Mouse (Mus musculus): Measurements from ENCODE around the gene Nudt15.
A peak's percentile ranks its signal among the peaks of the same experiment; 100 is the strongest.

Gene Nudt15

GRCm38 (mm10) chr14:73508630-73509395, 39.2 kb downstream of the Nudt15 start:
- DNase-seq (ENCODE audit: inconsistent ontology term) = no peak

DNA sequence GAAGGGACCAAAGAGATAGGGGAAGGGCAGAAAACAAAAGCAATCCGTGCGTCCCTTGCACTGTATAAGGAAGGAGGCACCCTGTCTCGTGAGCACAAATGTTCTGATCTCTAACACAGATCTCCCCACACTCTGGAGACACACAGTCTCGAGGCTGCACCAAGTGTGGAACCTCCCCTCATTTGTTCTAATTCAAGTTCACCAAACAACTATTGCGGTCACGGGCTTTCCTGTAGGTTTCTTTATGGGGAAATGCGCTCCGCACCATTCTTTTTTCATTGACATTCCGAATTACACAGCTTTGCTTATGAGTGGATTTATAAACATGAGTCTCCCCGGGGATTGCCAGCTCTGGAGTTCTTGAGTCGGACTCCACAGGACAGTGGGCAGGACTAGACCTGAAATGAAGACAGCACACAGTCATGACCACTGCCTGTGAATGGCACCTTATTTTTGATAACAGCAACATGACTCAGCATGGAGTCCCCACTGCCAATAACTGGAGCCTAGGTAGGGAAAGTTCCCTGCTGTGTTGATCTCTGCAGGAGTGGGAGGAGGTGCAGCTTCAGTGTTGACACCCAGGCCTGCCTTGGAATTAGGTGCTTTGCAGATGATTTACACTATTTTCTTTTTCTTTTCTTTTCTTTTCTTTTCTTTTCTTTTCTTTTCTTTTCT, 40.2 kb downstream of the Nudt15 start:
- DNase-seq (ENCODE audit: inconsistent ontology term) = no peak

DNA sequence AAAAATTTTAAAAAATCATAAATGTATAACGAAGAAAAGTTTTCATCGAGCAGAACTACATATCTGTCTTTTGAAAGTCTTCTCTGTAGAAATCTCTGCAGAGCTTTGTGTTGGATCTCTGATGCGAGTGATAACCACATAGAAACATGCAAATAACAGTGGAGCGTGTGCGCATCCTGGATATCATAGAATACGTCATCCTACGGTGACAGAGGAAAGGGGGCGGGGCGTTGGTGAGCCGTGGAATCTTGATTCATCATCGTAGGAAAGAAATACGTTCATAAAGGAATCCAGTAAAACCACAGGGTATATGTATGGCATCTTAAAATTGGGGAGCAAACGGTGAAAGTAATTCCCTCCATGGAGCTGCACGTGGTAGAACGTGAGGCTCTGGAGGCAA, 40.8 kb downstream of the Nudt15 start:
- no peak for DNase-seq (ENCODE audit: inconsistent ontology term)

DNA sequence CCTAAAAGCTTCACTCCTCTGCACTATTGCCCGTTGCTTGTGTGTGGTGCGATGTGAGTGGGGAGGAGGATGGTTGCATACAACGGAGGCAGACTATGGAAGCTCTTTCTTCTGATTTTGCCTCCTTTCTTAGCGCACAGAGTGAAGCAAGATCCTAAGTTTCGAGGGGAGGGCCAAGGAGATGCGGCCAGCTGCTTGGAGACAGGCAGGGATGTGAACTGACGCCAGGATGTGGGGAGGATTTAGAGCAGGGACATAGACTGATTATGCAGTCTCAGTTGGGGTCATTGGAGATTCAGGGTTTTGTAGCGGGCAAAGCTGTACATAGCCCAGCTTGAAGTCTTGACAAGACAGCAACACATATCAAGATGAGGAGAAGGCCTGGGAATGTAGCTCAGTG, 41.8 kb downstream of the Nudt15 start:
- DNase-seq (ENCODE audit: inconsistent ontology term) = no peak

- DNase-seq (ENCODE audit: inconsistent ontology term) = no peak
Observed at GRCm38 (mm10) chr14:73503237-73503933, 44.7 kb downstream of the Nudt15 start.

DNA sequence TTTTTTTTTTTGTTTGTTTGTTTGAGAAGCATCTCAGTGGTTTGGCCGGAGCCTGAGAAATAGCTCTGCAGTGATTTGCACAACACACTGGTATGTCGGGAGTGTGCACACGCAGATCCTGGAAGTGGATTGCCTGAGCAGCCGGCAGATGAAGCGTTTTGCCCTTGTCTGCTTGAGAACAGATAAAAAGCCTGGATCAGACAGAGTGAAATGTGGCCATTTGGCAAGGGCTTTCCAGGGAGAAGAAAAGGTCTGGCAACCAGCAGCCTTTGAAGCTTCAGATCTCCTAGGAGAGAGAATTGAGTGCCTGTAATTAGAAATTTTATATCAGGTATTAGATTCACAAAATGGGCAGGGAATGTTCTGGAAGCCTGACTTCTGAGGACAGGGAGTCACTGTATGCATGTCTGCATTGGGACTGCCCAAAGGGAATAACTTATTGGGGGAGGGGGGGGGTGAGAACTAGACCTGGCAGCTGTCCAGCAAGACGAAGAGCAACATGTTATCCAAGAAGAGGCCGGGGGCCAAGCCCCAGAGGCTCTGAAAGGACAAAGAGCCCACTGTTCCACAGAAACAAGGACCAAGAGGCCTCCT, 45.4 kb downstream of the Nudt15 start:
- DNase-seq (ENCODE audit: inconsistent ontology term) = peak; percentile 82

DNA sequence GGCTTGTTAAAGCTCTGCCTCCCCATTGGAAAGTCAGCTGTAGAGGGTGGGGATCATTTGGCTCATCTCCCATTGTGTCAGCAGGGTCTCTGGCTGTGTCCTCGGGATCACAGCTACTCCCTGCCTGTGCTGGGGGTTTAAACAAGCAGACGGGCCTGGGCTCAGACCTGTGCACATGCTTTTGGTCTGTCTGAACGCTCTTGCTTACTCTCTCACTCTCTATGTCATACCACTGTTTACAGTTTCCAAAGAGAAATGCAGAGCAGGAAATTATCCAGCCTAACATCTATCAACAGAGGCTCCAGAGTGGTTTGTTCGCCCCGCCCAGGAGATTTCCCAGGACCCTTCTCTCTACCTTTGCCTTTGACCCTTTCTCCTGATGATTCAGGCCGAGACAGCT, 46.3 kb downstream of the Nudt15 start:
- DNase-seq (ENCODE audit: inconsistent ontology term) = no peak

- no peak for DNase-seq (ENCODE audit: inconsistent ontology term)
Observed at GRCm38 (mm10) chr14:73501283-73501682, 46.8 kb downstream of the Nudt15 start.

GRCm38 (mm10) chr14:73495753-73496152, 52.3 kb downstream of the Nudt15 start:
- DNase-seq (ENCODE audit: inconsistent ontology term) = no peak

GRCm38 (mm10) chr14:73494122-73494521, 53.9 kb downstream of the Nudt15 start:
- no peak for DNase-seq (ENCODE audit: inconsistent ontology term)

GRCm38 (mm10) chr14:73493356-73493755, 54.7 kb downstream of the Nudt15 start:
- no peak for DNase-seq (ENCODE audit: inconsistent ontology term)

- DNase-seq (ENCODE audit: inconsistent ontology term) = no peak
Observed at GRCm38 (mm10) chr14:73486641-73487040, 61.4 kb downstream of the Nudt15 start.

GRCm38 (mm10) chr14:73484366-73485110, 63.5 kb downstream of the Nudt15 start:
- DNase-seq (ENCODE audit: inconsistent ontology term) = no peak

GRCm38 (mm10) chr14:73483516-73484229, 64.4 kb downstream of the Nudt15 start:
- DNase-seq (ENCODE audit: inconsistent ontology term) = no peak

GRCm38 (mm10) chr14:73479771-73480170, 68.3 kb downstream of the Nudt15 start:
- DNase-seq (ENCODE audit: inconsistent ontology term) = no peak

DNA sequence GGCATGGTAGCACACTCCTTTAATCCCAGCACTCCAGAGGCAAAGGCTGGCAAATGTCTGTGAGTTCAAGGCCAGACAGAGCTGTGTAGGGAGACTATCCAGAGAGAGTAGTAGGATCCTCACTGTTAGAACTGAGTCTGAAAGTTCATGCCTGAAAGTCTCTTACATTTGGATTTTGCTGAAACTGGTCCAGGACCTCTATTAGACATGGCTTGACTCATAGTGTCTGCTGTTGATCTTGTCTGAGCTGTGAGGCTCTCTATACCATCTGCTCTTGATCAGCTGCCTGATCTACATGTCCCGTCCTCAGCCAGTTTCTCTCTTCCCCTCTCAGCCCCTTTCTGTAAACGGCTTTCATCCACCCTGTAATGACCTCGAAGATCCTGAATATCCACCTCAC, 69.7 kb downstream of the Nudt15 start:
- DNase-seq (ENCODE audit: inconsistent ontology term) = no peak

- DNase-seq (ENCODE audit: inconsistent ontology term) = no peak
Observed at GRCm38 (mm10) chr14:73477077-73477476, 71.0 kb downstream of the Nudt15 start.

DNA sequence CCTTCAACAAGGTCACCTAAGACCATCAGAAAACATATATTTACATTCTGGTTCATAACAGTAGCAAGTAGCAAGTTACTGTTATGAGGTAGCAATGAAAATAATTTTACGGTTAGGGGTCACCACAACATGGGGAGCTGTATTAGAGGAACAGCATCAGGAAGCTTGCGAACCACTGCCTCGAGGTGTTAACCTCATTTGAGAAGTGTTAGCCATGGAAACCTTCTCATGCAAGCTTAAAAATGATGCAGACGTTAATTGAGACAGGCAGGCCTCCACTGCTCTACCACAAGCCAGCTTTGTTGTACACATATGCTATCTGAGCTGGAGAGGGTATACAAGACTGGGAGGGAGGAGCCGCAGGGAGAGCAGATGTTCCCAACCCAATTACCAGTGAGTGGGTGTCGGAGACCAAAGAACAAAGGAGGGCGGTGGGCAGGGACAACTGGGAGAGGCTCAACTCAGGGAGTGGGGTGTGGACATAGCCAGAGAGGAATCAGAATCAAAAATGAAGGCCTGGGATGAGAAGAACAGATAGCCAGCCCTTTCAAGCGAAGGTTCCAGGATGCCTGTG, 71.6 kb downstream of the Nudt15 start:
- DNase-seq (ENCODE audit: inconsistent ontology term) = peak; percentile 77

DNA sequence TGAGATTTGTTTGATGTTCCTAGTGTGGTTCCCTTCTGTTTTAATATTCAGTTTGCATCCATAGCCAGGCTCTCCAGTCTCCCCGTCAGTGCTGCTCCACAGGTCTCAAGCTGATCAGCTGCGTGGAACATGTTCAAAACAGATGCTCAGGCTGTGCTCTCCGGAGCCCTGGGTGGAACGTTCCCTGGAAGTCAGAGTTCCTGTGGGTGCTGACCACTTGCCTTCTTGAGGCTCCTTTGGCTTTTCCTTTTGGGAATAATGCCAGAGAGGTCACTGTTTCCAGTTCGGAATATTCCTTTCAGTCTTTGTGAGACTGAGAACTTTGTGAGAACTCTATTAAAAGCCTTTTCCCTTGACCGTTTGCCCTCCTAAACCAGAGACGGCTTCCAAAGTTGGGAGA, 72.5 kb downstream of the Nudt15 start:
- DNase-seq (ENCODE audit: inconsistent ontology term) = no peak

DNA sequence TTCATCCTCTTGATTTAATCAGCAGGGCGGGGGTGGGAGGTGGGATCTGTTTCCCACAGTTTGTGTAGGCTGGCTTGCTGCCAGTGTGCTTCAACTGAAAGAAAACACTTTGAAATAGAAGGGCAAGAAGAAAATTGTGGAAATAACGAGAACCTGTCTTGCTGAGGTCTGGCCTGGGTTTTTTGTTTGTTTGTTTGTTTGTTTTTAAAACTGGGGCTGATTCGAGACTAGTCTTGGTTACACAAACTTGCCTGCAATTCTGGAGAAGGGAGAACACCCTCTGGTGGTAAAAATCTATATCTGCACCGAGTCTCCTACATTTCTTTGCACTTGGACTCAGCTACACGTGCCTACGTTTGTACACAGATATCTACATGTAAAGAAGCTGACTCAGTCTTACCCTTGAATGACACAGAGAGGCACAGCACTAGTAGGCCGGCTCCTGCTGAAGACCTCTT, 73.4 kb downstream of the Nudt15 start:
- DNase-seq (ENCODE audit: inconsistent ontology term) = peak; percentile 79

Data from Muller cell, postnatal 12 days (primary cell).